9 mouse cellular contexts compared by ENCODE assay signal in the genomic region with DNA sequence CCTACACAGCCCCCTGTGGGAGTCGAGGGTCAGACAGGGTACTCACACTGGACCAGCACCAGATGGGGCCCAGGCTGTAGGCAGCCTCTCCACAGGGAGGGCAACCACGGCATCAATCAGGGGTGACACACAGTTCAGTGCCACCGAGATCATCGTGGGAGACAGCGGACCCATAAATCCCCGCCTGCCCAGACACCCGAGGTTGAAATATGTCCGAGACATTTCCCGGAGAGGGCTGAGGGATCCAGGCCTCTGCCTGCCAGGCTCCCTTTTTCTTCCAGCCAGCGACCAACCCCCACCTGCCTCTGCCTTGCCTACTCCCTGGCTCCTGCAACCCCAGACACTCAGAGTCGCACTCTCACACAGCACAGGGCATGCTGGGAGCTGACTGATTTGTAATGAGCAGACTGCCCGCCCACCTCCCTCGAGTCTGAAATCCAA. TPM values are rescaled to one million over a fixed set of nuclear protein-coding genes. Genes with fewer than 3 reads are reported as not detected.
DNase-seq lines count a peak whose midpoint lies in the region; ATAC-seq lines count a peak whose summit lies in the region.
"Had no signal": no experiment of that assay in that cellular context is flagged by ENCODE, and none has a peak within 500 bp of the region (broad histone marks: within the 10 kb centered on the region; RNA-seq: fewer than 3 reads in every experiment).

No protein-coding gene starts in this region.

- peak overlapping the region; percentile 10; the same call in 1 of the 2 replicates for H3K9ac ChIP-seq in lung, embryonic 15.5 days
- H3K9ac ChIP-seq in hindbrain, embryonic 14.5 days: no peak overlapping the region
- peak overlapping the region; percentile 25; the same call in 1 of the 2 replicates for H3K9ac ChIP-seq in neural tube, embryonic 14.5 days (replicated peaks; ENCODE audit: low read depth, low read length)

- WGBS in lung, embryonic 15.5 days: 28% methylated on average over 13 of the region's 13 CpGs
- WGBS in hindbrain, embryonic 14.5 days: 23% methylated on average over 13 of the region's 13 CpGs
- WGBS in neural tube, embryonic 14.5 days: 5% methylated on average over 13 of the region's 13 CpGs

- H3K9me3 ChIP-seq in lung, embryonic 15.5 days: no peaks in the 10 kb centered on the region
- no peaks in the 10 kb centered on the region for H3K9me3 ChIP-seq in hindbrain, embryonic 14.5 days (ENCODE audit: control insufficient read depth, low read length)
- no peaks in the 10 kb centered on the region for H3K9me3 ChIP-seq in neural tube, embryonic 14.5 days (ENCODE audit: control insufficient read depth, low read length)
- H3K9me3 ChIP-seq: megakaryocyte, embryonic 14.5 days had no signal

- H3K4me1 ChIP-seq in lung, embryonic 15.5 days: 0 out of 2 replicates have a peak, but pooled peaks cover 6% of the 10 kb centered on the region
- peaks cover 13% of the 10 kb centered on the region for H3K4me1 ChIP-seq in hindbrain, embryonic 14.5 days (replicated peaks; ENCODE audit: control insufficient read depth, insufficient read depth, low read length)
- H3K4me1 ChIP-seq in neural tube, embryonic 14.5 days (ENCODE audit: control insufficient read depth, insufficient read depth, low read length): 0 out of 2 replicates have a peak, but pooled peaks cover 9% of the 10 kb centered on the region

- no peak overlapping the region for H3K27ac ChIP-seq in lung, embryonic 15.5 days
- 0 out of 2 replicates have a peak overlapping the region, but pooled peaks have one; percentile 51 for H3K27ac ChIP-seq in hindbrain, embryonic 14.5 days
- H3K27ac ChIP-seq in neural tube, embryonic 14.5 days (ENCODE audit: low read depth, low read length): peak overlapping the region; percentile 57

- peak; percentile 69 for DNase-seq in adrenal gland, postnatal 10 days
- no peak for DNase-seq in adrenal gland, adult 18-20 months (ENCODE audit: low spot score in 2 of 2)
- DNase-seq in lung, adult 18-20 months: no peak
- DNase-seq in hindbrain, embryonic 14.5 days (ENCODE audit: low spot score): peak; percentile 29
- DNase-seq in thymus, postnatal 25 days: no peak

- H3K36me3 ChIP-seq in lung, embryonic 15.5 days: no peaks in the 10 kb centered on the region
- H3K36me3 ChIP-seq in hindbrain, embryonic 14.5 days (replicated peaks; ENCODE audit: control insufficient read depth, insufficient read depth): no peaks in the 10 kb centered on the region
- no peaks in the 10 kb centered on the region for H3K36me3 ChIP-seq in neural tube, embryonic 14.5 days (ENCODE audit: control insufficient read depth, insufficient read depth, low read length)

- peak overlapping the region; percentile 22; the same call in 1 of the 2 replicates for H3K4me2 ChIP-seq in lung, embryonic 15.5 days
- no peak overlapping the region for H3K4me2 ChIP-seq in hindbrain, embryonic 14.5 days (replicated peaks)
- no peak overlapping the region for H3K4me2 ChIP-seq in neural tube, embryonic 14.5 days (ENCODE audit: low read depth, low read length)

- peak; percentile 58 for ATAC-seq in lung, embryonic 15.5 days (ENCODE audit: borderline replicate concordance, extremely low read depth, low FRiP score, low TSS enrichment)
- peak; percentile 56; the same call in 1 of the 2 replicates for ATAC-seq in hindbrain, embryonic 14.5 days (ENCODE audit: low FRiP score)
- peak; percentile 78; the same call in 1 of the 2 replicates for ATAC-seq in neural tube, embryonic 14.5 days (ENCODE audit: low read depth)
- no peak for ATAC-seq in inflammation-experienced regulatory T-cells, adult 6 months

- no peaks in the 10 kb centered on the region for H3K27me3 ChIP-seq in lung, embryonic 15.5 days
- no peaks in the 10 kb centered on the region for H3K27me3 ChIP-seq in hindbrain, embryonic 14.5 days (ENCODE audit: control insufficient read depth, insufficient read depth, low read length)
- H3K27me3 ChIP-seq in neural tube, embryonic 14.5 days (ENCODE audit: control insufficient read depth, insufficient read depth, low read length): no peaks in the 10 kb centered on the region

- H3K4me3 ChIP-seq in lung, embryonic 15.5 days: no peak overlapping the region
- no peak overlapping the region for H3K4me3 ChIP-seq in hindbrain, embryonic 14.5 days (replicated peaks; ENCODE audit: low read length)
- H3K4me3 ChIP-seq in neural tube, embryonic 14.5 days (ENCODE audit: low read depth, low read length): no peak overlapping the region
- H3K4me3 ChIP-seq: megakaryocyte, embryonic 14.5 days had no signal

RNA-seq across cellular contexts. Expression of gene Cdcp2, which starts 11.6 kb away (rescaled TPM):
- under 1 TPM in 1 of 2 experiments, not detected in 1; 0.12 TPM for total RNA-seq in adrenal gland, postnatal 10 days (2021)
- not detected for total RNA-seq in adrenal gland, adult 18-20 months (2021)
- polyA plus RNA-seq in lung, embryonic 15.5 days (2015; fragmentation: Nextera tagmentation; extraction: Ambion mirVana): not detected in 2 replicates
- not detected in 2 replicates for polyA plus RNA-seq in hindbrain, embryonic 14.5 days (2014; fragmentation: Nextera tagmentation; extraction: Ambion mirVana)
- polyA plus RNA-seq in neural tube, embryonic 14.5 days (2014; fragmentation: Nextera tagmentation; extraction: Ambion mirVana): not detected in 2 replicates
- polyA plus RNA-seq in inflammation-experienced regulatory T-cells, adult 6 months (2017; shearing (Covaris generic)): not detected

RNA-seq across cellular contexts. Expression of gene Cyb5rl, which starts 41.5 kb away (rescaled TPM):
- total RNA-seq in adrenal gland, postnatal 10 days (2021): 10 to 100 TPM; 14.8 to 20.1 TPM
- 10 to 100 TPM; 19.8 to 23.1 TPM for total RNA-seq in adrenal gland, adult 18-20 months (2021)
- 5.9 and 6.1 TPM in 2 replicates for polyA plus RNA-seq in lung, embryonic 15.5 days (2015; fragmentation: Nextera tagmentation; extraction: Ambion mirVana)
- polyA plus RNA-seq in hindbrain, embryonic 14.5 days (2014; fragmentation: Nextera tagmentation; extraction: Ambion mirVana): 2.7 and 4.8 TPM in 2 replicates
- polyA plus RNA-seq in neural tube, embryonic 14.5 days (2014; fragmentation: Nextera tagmentation; extraction: Ambion mirVana): 2.7 and 4.8 TPM in 2 replicates
- polyA plus RNA-seq in inflammation-experienced regulatory T-cells, adult 6 months (2017; shearing (Covaris generic)): 10 to 100 TPM in 1 of 3 experiments, 1 to 10 TPM in 2; 5.4 to 10.4 (median 7.5) TPM

RNA-seq across cellular contexts. Expression of gene Mrpl37, which starts 41.6 kb away (rescaled TPM):
- 100 to 1,000 TPM in 1 of 2 experiments, 10 to 100 TPM in 1; 99.3 to 119 TPM for total RNA-seq in adrenal gland, postnatal 10 days (2021)
- 100 to 1,000 TPM in 1 of 2 experiments, 10 to 100 TPM in 1; 94.2 to 105 TPM for total RNA-seq in adrenal gland, adult 18-20 months (2021)
- polyA plus RNA-seq in lung, embryonic 15.5 days (2015; fragmentation: Nextera tagmentation; extraction: Ambion mirVana): 90.5 and 94.8 TPM in 2 replicates
- 86.2 and 89.8 TPM in 2 replicates for polyA plus RNA-seq in hindbrain, embryonic 14.5 days (2014; fragmentation: Nextera tagmentation; extraction: Ambion mirVana)
- polyA plus RNA-seq in neural tube, embryonic 14.5 days (2014; fragmentation: Nextera tagmentation; extraction: Ambion mirVana): 90.9 and 94.3 TPM in 2 replicates
- polyA plus RNA-seq in inflammation-experienced regulatory T-cells, adult 6 months (2017; shearing (Covaris generic)): 10 to 100 TPM; 38.2 to 53.0 (median 44.6) TPM

Comparison
In these comparisons a context has a peak if more than half of its experiments do, and no peak if none do; other contexts are left out.
1. DNase-seq: peak in adrenal gland, postnatal 10 days (single experiment) and hindbrain, embryonic 14.5 days (single experiment); none in adrenal gland, adult 18-20 months (0 of 2), lung, adult 18-20 months (0 of 2) and thymus, postnatal 25 days (single experiment).